Mouse (Mus musculus) neutrophil, adult 5-6 weeks (primary cell): ENCODE measurements around the gene Ube2i. TPM values are rescaled to one million over a fixed set of nuclear protein-coding genes. Genes with fewer than 3 reads are reported as not detected.
"Not testable (repeated sequence)": the region's sequence is repeated elsewhere in the genome, so short reads cannot be mapped to it uniquely, and the experiment has no call there.

Experiments
- ATAC-seq: fragments of 151-379, 151-347 bp; 2 replicates; pipeline ENCODE4 v1.8.0; 2017; ENCODE audit warnings: mild to moderate bottlenecking, moderate TSS enrichment; ENCODE audit not compliant: insufficient number of reproducible peaks, poor library complexity, low FRiP score, severe bottlenecking; ENCODE audit errors: extremely low read depth
- total RNA-seq: library from RNA; stranded (forward); fragments of 200-1000 nt; gene quantifications from 2 replicates; pipeline ENCODE4 v1.2.3, GENCODE M21; 2017

Gene Ube2i
- total RNA-seq, 1 experiment from 2014 or later: 329 TPM

GRCm38 (mm10) chr17:25256140-25256754 is 18.2 kb downstream of the Ube2i start, which contains the start of gene Baiap3:
Gene Baiap3 (minus strand): TSS chr17:25256364.
- no peak for ATAC-seq

GRCm38 (mm10) chr17:25255110-25255509 is 19.3 kb downstream of the Ube2i start:
- ATAC-seq: no peak

- ATAC-seq: no peak
These were observed 20.7 kb downstream of the Ube2i start for GRCm38 (mm10) chr17:25253760-25254159.

GRCm38 (mm10) chr17:25252643-25253042 is 21.8 kb downstream of the Ube2i start:
- ATAC-seq: no peak

GRCm38 (mm10) chr17:25250181-25250835 is 24.1 kb downstream of the Ube2i start:
- ATAC-seq: no peak

GRCm38 (mm10) chr17:25248033-25248750 is 26.2 kb downstream of the Ube2i start:
- peak; percentile 10; the same call in 1 of the 2 replicates for ATAC-seq

- ATAC-seq: no peak
These were observed 30.2 kb downstream of the Ube2i start for GRCm38 (mm10) chr17:25244239-25244638.

- ATAC-seq: no peak
These were observed 31.2 kb downstream of the Ube2i start for GRCm38 (mm10) chr17:25243131-25243780.

GRCm38 (mm10) chr17:25239695-25240636 is 34.5 kb downstream of the Ube2i start, which contains the start of the genes Gnptg and Tsr3:
Gene Gnptg (minus strand): TSS chr17:25240124.
Gene Tsr3 (plus strand): TSS chr17:25240170.
- peak; percentile 59 for ATAC-seq

- ATAC-seq: no peak
These were observed 38.8 kb downstream of the Ube2i start for GRCm38 (mm10) chr17:25235635-25236034.

- not testable (repeated sequence) for ATAC-seq
These were observed 42.8 kb downstream of the Ube2i start for GRCm38 (mm10) chr17:25231621-25232020.

- ATAC-seq: no peak
These were observed 43.7 kb downstream of the Ube2i start for GRCm38 (mm10) chr17:25230700-25231099.

- ATAC-seq: not testable (repeated sequence)
These were observed 44.3 kb downstream of the Ube2i start for GRCm38 (mm10) chr17:25230014-25230655.

- ATAC-seq: no peak
These were observed 46.4 kb downstream of the Ube2i start for GRCm38 (mm10) chr17:25227991-25228390.

GRCm38 (mm10) chr17:25225659-25226058 is 48.8 kb downstream of the Ube2i start:
- ATAC-seq: no peak

- ATAC-seq: peak; percentile 37; the same call in 1 of the 2 replicates
These were observed 49.7 kb downstream of the Ube2i start for GRCm38 (mm10) chr17:25224586-25225222.

GRCm38 (mm10) chr17:25222951-25223601 is 51.3 kb downstream of the Ube2i start:
- no peak for ATAC-seq
